Mouse (Mus musculus): ENCODE data around the gene Mtch1. TPM values are rescaled to one million over a fixed set of nuclear protein-coding genes. Genes with fewer than 3 reads are reported as not detected.
A peak's percentile ranks its signal among the peaks of the same experiment; 100 is the strongest.

The Mtch1 gene
- polyA plus RNA-seq, 1 experiment from 2014 or later = 441 TPM

DNA sequence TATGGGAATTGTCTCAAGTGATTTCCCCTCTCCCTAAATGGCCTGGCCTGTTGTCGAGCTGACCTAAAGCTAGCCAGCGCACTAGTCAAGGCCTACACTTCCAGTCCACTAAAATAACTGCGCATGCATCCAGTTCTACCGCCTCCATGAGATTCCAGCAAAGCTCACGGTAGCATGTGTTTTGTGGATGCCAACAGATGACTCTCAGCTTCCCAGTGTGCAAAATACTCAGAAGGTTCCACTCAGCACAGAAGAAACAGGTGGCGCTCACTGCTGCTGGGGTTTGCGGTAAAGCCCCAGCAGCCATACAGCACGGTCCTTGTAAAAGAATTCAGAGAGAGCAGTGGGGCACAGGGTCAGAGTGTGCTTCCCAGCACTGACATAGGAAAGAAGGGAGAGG, 36.1 kb downstream of the Mtch1 start:
- H3K4me1 ChIP-seq (ENCODE audit: control insufficient read depth, insufficient read depth, low read length) = no peaks in the 10 kb centered on the region
- no peaks in the 10 kb centered on the region for H3K9me3 ChIP-seq (ENCODE audit: control insufficient read depth, low read length)
- WGBS = 85% methylated on average over 8 of the region's 8 CpGs
- no peak for ATAC-seq (ENCODE audit: insufficient read depth, low FRiP score, low TSS enrichment)
- H3K36me3 ChIP-seq (ENCODE audit: control insufficient read depth, insufficient read depth, low read length) = no peaks in the 10 kb centered on the region
- no peak overlapping the region for H3K9ac ChIP-seq (ENCODE audit: low read length)
- H3K4me2 ChIP-seq (ENCODE audit: low read depth) = no peak overlapping the region
- no peak overlapping the region for H3K27ac ChIP-seq (ENCODE audit: low read depth, low read length)
- H3K4me3 ChIP-seq (ENCODE audit: low read depth, low read length) = no peak overlapping the region
- H3K27me3 ChIP-seq (ENCODE audit: control insufficient read depth, insufficient read depth, low read length) = no peaks in the 10 kb centered on the region
- DNase-seq (ENCODE audit: low spot score) = no peak

- DNase-seq (ENCODE audit: low spot score) (peak; percentile 39), ATAC-seq (ENCODE audit: insufficient read depth, low FRiP score, low TSS enrichment) (no peak)
- Histone ChIP-seq H3K27ac (ENCODE audit: low read depth, low read length) (no peak overlapping the region), H3K4me1 (ENCODE audit: control insufficient read depth, insufficient read depth, low read length) (peaks cover 2% of the 10 kb centered on the region), H3K9ac (ENCODE audit: low read length) (no peak overlapping the region), H3K27me3 (ENCODE audit: control insufficient read depth, insufficient read depth, low read length) (no peaks in the 10 kb centered on the region), H3K36me3 (ENCODE audit: control insufficient read depth, insufficient read depth, low read length) (no peaks in the 10 kb centered on the region), H3K9me3 (ENCODE audit: control insufficient read depth, low read length) (no peaks in the 10 kb centered on the region), H3K4me2 (ENCODE audit: low read depth) (no peak overlapping the region), H3K4me3 (ENCODE audit: low read depth, low read length) (no peak overlapping the region)
- WGBS = 62% methylated on average over 21 of the region's 21 CpGs
Measured at GRCm38 (mm10) chr17:29310056-29310623, 37.6 kb downstream of the Mtch1 start.

GRCm38 (mm10) chr17:29305871-29306270, 41.9 kb downstream of the Mtch1 start:
- no peaks in the 10 kb centered on the region for H3K27me3 ChIP-seq (ENCODE audit: control insufficient read depth, insufficient read depth, low read length)
- ATAC-seq (ENCODE audit: insufficient read depth, low FRiP score, low TSS enrichment) = no peak
- H3K36me3 ChIP-seq (ENCODE audit: control insufficient read depth, insufficient read depth, low read length) = peaks cover 4% of the 10 kb centered on the region; the same call in 1 of the 2 replicates
- DNase-seq (ENCODE audit: low spot score) = no peak
- H3K27ac ChIP-seq (ENCODE audit: low read depth, low read length) = no peak overlapping the region
- peaks cover 11% of the 10 kb centered on the region for H3K4me1 ChIP-seq (ENCODE audit: control insufficient read depth, insufficient read depth, low read length)
- no peaks in the 10 kb centered on the region for H3K9me3 ChIP-seq (ENCODE audit: control insufficient read depth, low read length)
- no peak overlapping the region for H3K9ac ChIP-seq (ENCODE audit: low read length)
- H3K4me3 ChIP-seq (ENCODE audit: low read depth, low read length) = no peak overlapping the region
- 63% methylated on average over 7 of the region's 7 CpGs for WGBS
- no peak overlapping the region for H3K4me2 ChIP-seq (ENCODE audit: low read depth)

- peaks cover 11% of the 10 kb centered on the region for H3K4me1 ChIP-seq (ENCODE audit: control insufficient read depth, insufficient read depth, low read length)
- 36% methylated on average over 15 of the region's 15 CpGs for WGBS
- H3K27me3 ChIP-seq (ENCODE audit: control insufficient read depth, insufficient read depth, low read length) = no peaks in the 10 kb centered on the region
- H3K9ac ChIP-seq (ENCODE audit: low read length) = no peak overlapping the region
- H3K36me3 ChIP-seq (ENCODE audit: control insufficient read depth, insufficient read depth, low read length) = peaks cover 5% of the 10 kb centered on the region; the same call in 1 of the 2 replicates
- DNase-seq (ENCODE audit: low spot score) (no peak), ATAC-seq (ENCODE audit: insufficient read depth, low FRiP score, low TSS enrichment) (no peak)
- H3K9me3 ChIP-seq (ENCODE audit: control insufficient read depth, low read length) = no peaks in the 10 kb centered on the region
- no peak overlapping the region; the same call in 1 of the 2 replicates for H3K4me2 ChIP-seq (ENCODE audit: low read depth)
- H3K27ac ChIP-seq (ENCODE audit: low read depth, low read length) = no peak overlapping the region
- no peak overlapping the region for H3K4me3 ChIP-seq (ENCODE audit: low read depth, low read length)
Measured at GRCm38 (mm10) chr17:29305058-29305806, 42.5 kb downstream of the Mtch1 start.

- 66% methylated on average over 13 of the region's 13 CpGs for WGBS
- peaks cover 5% of the 10 kb centered on the region; the same call in 1 of the 2 replicates for H3K36me3 ChIP-seq (ENCODE audit: control insufficient read depth, insufficient read depth, low read length)
- H3K9me3 ChIP-seq (ENCODE audit: control insufficient read depth, low read length) = no peaks in the 10 kb centered on the region
- H3K4me2 ChIP-seq (ENCODE audit: low read depth) = no peak overlapping the region; the same call in 1 of the 2 replicates
- no peak overlapping the region for H3K9ac ChIP-seq (ENCODE audit: low read length)
- DNase-seq (ENCODE audit: low spot score) = no peak
- no peak for ATAC-seq (ENCODE audit: insufficient read depth, low FRiP score, low TSS enrichment)
- no peak overlapping the region for H3K27ac ChIP-seq (ENCODE audit: low read depth, low read length)
- H3K4me3 ChIP-seq (ENCODE audit: low read depth, low read length) = no peak overlapping the region
- peaks cover 11% of the 10 kb centered on the region for H3K4me1 ChIP-seq (ENCODE audit: control insufficient read depth, insufficient read depth, low read length)
- H3K27me3 ChIP-seq (ENCODE audit: control insufficient read depth, insufficient read depth, low read length) = no peaks in the 10 kb centered on the region
Measured at GRCm38 (mm10) chr17:29304376-29305057, 43.2 kb downstream of the Mtch1 start.

- no peaks in the 10 kb centered on the region for H3K9me3 ChIP-seq (ENCODE audit: control insufficient read depth, low read length)
- no peak overlapping the region for H3K27ac ChIP-seq (ENCODE audit: low read depth, low read length)
- peaks cover 11% of the 10 kb centered on the region for H3K4me1 ChIP-seq (ENCODE audit: control insufficient read depth, insufficient read depth, low read length)
- H3K4me3 ChIP-seq (ENCODE audit: low read depth, low read length) = no peak overlapping the region
- DNase-seq (ENCODE audit: low spot score) = no peak
- H3K4me2 ChIP-seq (ENCODE audit: low read depth) = no peak overlapping the region
- WGBS = 57% methylated on average over 3 of the region's 3 CpGs
- ATAC-seq (ENCODE audit: insufficient read depth, low FRiP score, low TSS enrichment) = no peak
- H3K9ac ChIP-seq (ENCODE audit: low read length) = no peak overlapping the region
- H3K27me3 ChIP-seq (ENCODE audit: control insufficient read depth, insufficient read depth, low read length) = no peaks in the 10 kb centered on the region
- H3K36me3 ChIP-seq (ENCODE audit: control insufficient read depth, insufficient read depth, low read length) = peaks cover 5% of the 10 kb centered on the region; the same call in 1 of the 2 replicates
Measured at GRCm38 (mm10) chr17:29303856-29304255, 43.9 kb downstream of the Mtch1 start.

GRCm38 (mm10) chr17:29303087-29303486, 44.6 kb downstream of the Mtch1 start:
- Histone ChIP-seq H3K4me3 (ENCODE audit: low read depth, low read length) (no peak overlapping the region), H3K36me3 (ENCODE audit: control insufficient read depth, insufficient read depth, low read length) (peaks cover 5% of the 10 kb centered on the region; the same call in 1 of the 2 replicates), H3K27ac (ENCODE audit: low read depth, low read length) (no peak overlapping the region), H3K27me3 (ENCODE audit: control insufficient read depth, insufficient read depth, low read length) (no peaks in the 10 kb centered on the region), H3K9ac (ENCODE audit: low read length) (no peak overlapping the region), H3K9me3 (ENCODE audit: control insufficient read depth, low read length) (no peaks in the 10 kb centered on the region), H3K4me2 (ENCODE audit: low read depth) (no peak overlapping the region), H3K4me1 (ENCODE audit: control insufficient read depth, insufficient read depth, low read length) (peaks cover 11% of the 10 kb centered on the region)
- WGBS = 45% methylated on average over 3 of the region's 3 CpGs
- DNase-seq (ENCODE audit: low spot score) (peak; percentile 36), ATAC-seq (ENCODE audit: insufficient read depth, low FRiP score, low TSS enrichment) (no peak)

DNA sequence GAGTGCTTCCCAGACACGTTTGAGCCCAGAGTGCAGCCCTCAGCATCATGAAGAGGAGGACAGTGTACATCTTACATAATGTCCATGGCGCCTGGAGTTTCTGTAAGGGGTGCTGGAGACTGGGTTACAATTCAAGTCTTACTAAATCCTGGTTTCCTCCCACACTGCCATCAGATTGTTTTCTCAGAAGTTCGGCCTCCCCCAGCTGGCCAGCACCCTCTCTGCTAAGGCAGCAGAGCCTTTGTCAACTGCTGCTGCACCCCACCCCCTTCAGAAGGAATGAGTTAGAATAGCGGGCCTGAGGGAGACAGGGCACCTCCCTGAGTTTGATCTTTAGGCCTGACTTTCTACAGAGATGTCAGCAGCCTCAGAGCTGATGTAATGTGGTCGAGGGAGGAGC, 45.6 kb downstream of the Mtch1 start:
- Histone ChIP-seq H3K4me1 (ENCODE audit: control insufficient read depth, insufficient read depth, low read length) (peaks cover 11% of the 10 kb centered on the region), H3K27ac (ENCODE audit: low read depth, low read length) (no peak overlapping the region), H3K9me3 (ENCODE audit: control insufficient read depth, low read length) (no peaks in the 10 kb centered on the region), H3K27me3 (ENCODE audit: control insufficient read depth, insufficient read depth, low read length) (no peaks in the 10 kb centered on the region), H3K4me2 (ENCODE audit: low read depth) (no peak overlapping the region), H3K4me3 (ENCODE audit: low read depth, low read length) (no peak overlapping the region), H3K9ac (ENCODE audit: low read length) (no peak overlapping the region), H3K36me3 (ENCODE audit: control insufficient read depth, insufficient read depth, low read length) (peaks cover 5% of the 10 kb centered on the region; the same call in 1 of the 2 replicates)
- WGBS = 79% methylated on average over 5 of the region's 5 CpGs
- ATAC-seq (ENCODE audit: insufficient read depth, low FRiP score, low TSS enrichment) (no peak), DNase-seq (ENCODE audit: low spot score) (no peak)

All from neural tube, embryonic 11.5 days (tissue).